Mouse (Mus musculus): ENCODE data around the gene A830031A19Rik.

The A830031A19Rik gene

DNA sequence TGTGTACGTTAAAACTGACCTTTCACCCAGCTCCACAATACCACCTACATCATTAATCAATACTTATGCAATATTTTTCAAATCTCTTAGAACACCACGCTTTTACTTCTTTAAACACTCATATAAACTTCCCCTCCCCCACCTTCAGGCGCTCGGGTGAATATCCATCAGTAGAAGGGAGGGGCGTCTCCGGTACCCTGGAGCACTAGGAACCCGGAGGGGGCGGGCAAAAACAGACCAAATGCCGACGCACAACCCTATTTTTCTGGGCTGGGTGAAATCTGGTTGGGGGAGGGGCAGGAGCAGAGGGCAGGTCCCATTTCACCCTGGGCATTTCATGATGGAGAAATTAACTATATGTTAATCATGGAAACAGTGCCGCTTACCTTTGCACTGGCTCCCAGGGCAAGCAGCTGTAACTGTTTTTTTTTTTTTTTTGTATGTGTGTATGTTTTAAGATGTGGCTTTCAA lies at the start of gene A830031A19Rik:
TSS of gene A830031A19Rik (minus strand) at position 421 of the 471 bp plus-strand sequence.
- DNase-seq: no peak

DNA sequence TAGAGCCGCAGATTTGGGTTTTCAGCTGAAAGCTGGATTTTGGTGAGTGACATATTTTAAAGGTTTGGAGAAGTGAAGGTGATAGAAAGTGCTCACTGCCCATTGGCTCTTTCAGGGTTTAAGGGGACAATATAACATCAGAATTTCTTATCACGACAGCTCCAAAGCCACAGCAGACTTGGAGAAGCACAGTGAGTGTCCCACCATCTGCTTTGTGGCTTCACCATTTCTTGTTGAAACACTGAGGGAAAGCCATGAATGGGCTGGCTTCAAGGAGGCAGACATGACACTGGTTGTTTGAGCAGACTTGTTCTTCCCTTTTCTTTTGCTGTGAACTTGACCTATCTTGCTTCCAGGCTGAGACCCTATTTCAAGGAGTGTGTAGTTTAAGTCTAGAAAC lies 49.1 kb upstream of the A830031A19Rik start:
- no peak for DNase-seq

DNA sequence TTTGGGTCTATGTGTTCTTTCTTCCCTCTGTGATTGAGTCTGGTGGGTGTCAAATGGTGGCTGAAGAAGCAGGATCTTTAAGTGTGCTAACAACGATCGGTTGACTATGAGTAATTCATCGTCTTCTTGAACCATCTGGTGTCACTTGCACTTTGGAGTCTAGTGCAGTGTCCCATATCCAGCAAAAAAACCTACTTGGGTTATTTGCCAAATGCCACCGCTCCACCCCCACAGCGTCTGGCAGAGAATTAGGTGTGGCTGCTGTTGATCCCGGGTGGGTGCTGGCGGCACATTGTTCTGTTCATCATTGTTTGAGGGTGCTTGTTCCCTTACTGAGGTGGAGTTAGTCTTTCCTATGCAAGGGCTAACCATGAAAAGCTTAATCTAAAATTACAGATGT lies 48.0 kb upstream of the A830031A19Rik start:
- no peak for DNase-seq

DNA sequence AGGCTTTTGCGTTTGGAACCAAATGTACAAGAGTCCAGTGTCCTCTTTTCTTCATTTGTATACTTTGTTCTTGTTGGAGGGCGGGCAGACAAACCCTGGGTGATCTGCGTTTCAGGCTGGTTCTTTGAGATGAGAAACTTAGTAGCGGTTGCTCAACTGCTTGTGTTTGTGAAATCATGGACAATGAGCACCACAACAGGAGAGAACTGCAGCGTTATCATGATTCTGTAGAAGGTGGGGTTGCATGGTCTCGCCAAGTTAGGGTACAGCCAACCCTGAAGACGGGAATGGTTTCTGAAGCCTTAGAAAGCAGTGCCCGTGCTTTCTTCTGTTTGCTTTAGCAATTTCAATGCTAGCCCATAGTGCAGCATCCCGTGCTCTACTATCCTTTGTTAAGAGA lies 46.3 kb upstream of the A830031A19Rik start:
- DNase-seq: no peak

DNA sequence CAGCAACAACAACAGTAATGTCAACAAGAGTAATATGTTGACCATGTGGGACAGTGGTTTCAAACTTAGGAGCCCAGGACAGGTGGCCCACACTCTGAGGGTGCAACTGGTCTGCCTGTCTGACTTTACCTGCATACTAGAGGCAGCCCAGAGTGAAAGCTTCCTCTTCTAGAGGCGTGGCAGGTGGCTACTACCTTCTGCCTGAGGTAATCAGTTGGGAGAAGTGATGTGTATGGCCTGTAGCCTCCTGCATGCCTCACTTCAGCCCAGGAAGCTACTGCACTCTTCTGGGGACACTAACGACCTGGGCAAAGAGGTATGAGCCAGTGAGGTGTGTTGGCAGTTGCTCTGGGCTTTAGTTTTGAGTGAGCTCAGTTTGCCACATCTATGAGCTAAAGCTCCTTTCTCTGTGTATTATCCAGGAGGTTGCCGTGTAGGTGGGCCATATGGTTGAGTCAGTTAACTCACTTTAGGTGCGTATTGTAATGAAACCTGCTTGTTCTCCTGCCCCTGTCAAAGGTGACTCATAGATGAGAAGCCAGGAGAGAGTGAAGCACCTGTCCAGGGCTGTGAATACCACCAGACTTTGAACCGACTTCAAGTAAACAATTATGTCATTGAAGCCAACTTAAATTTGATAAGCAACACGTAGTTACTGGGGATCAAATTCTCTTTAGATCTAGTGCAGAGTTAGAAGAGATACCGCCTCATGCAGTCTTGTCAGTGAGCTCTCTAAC lies 41.9 kb upstream of the A830031A19Rik start:
- DNase-seq: no peak

DNA sequence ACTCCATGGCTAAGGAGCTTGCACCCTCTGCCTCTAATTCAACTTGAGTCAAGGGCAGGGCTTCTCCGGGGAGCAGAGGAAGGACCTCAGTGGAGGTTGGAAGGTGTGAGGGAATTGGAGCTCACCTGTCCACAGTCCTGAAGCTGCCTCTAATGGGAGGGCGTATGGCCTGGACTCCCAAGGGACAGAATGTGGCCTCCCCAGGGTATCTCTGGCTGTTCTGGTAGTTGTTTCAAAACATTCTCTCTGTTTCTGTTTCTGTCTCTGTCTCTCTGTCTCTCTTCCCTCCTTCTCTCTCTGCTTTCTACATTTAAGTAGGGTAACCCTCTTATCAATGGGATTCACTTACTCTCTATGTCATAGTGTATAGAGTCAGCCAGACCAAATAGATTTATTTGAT lies 41.2 kb upstream of the A830031A19Rik start:
- no peak for DNase-seq

DNA sequence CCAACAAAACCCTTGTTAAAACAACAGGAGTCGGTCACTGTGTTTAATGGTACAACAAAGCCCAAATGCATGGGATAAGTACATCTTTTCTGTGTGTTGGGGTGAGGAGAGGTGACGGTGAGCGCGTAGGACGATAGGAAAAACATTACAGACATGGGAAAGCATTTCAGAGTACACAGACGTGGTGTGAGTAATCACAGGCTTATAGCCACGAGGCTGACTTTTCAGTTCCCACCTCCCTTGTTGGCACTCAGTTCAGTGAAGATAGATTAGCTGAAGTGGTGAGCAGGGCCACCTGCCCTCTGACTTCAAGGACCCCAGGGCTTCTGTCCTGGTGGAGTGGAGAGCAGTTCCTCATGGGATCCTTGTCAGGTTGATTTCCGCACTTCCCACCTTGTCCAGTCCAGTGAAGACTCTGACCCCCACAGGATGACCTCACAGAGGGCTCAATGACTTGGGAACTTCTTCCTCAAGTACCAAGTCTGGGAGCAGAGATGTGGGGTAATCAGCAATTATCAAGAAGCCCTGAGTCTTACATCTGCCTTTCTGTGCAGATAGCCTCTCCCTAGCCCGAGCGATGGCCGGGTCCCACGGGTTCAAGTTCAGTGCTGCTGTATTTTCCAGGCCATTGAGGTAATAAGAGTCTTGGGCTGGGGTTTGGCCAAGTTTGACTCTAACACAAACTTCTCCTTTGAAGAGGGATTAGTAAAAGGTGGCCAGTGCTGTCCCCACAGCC lies 40.3 kb upstream of the A830031A19Rik start:
- DNase-seq: no peak

DNA sequence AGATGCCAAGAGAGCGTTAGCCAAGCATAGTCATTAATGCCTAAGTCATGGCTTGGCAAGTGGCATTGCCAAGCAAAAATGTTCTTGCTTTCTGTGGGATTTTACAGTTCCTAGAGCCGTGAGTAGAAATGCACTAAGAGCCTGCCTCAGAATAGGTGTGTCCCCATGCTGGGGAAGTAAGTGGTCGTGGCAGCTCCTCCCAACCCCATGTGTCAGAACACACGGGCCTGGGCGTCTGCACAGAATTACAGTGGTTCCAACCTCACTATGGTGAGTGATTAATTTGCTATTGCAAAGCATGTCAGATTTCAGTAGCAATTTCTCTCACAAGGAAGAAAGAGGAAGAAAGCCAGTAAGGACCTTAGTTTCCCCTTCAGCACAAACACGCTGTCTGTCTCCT lies 36.9 kb upstream of the A830031A19Rik start:
- no peak for DNase-seq

DNA sequence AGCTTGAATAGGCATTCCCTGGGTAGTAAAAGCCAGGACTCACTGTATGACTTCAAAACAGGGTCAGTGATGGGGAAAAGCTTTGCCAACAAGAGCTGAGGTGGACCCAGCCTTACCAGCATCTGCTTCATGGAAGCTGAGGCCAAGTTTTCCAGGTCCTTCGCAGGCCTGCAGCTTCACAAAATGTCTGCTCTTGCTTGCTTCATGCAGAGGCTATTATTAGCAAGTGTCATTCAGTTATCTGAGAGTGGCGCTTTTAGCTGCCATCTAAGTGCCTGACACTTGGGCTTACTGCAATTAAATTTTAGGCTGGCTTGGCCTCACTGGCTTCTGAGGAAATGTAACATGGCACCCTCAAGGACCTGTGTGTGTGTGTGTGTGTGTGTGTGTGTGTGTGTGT lies 35.3 kb upstream of the A830031A19Rik start:
- DNase-seq: no peak

DNA sequence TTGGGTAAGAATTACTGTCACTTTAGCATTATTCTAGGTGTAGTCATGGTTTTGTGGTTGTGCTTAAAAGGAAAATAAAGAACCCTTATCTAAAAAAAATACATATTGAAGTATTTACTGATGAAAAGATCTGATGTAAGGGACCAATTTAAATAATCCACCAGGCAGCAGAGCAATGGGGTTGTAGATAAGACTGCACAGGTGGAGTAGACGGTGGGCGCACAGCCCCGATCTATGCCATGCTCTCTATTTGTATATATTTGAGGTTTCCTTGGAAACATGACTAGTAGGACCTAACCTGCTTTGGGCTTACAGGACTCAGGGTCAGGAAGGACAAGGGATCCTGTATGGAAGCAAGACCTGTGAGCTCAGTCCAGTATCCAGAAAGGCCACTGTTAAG lies 34.5 kb upstream of the A830031A19Rik start:
- no peak for DNase-seq

DNA sequence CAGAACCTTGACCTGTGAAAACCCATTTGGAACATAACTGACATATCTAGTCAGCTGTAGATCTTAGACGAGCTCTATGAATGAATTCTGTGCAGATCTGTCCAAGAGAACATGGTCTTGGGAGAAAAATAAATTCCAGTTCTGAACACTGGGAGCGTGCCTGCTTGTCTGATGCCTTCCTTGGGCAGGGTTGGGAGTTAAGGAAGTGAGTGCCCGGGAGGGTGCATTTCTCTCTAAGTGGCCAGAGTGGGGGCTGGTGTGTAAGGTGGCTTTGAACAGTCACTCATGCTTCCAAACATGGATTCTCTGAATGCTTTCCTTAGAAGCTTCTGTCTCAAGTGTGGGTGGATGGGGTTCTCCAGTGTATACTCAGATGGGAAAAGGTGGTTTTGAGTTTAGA lies 34.1 kb upstream of the A830031A19Rik start:
- no peak for DNase-seq

DNA sequence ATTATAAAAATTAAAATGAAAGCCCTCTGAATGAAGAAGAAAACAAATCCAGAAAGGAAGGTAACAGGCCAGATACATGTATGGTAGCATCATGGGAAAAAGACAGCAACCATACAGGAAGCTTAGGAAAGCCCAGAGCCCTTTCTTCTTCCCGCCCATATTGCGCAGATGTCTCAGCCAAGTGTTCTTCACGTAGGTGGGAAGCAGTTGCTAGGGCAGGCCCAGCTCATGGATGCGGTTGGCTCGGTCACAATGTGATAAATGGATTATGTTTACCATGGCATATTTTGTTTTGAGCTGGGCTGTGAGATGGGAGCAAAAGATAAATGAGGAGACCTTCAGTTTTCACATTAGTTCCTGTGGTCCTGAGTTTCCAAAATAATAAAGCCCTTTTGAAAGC lies 32.6 kb upstream of the A830031A19Rik start:
- no peak for DNase-seq

DNA sequence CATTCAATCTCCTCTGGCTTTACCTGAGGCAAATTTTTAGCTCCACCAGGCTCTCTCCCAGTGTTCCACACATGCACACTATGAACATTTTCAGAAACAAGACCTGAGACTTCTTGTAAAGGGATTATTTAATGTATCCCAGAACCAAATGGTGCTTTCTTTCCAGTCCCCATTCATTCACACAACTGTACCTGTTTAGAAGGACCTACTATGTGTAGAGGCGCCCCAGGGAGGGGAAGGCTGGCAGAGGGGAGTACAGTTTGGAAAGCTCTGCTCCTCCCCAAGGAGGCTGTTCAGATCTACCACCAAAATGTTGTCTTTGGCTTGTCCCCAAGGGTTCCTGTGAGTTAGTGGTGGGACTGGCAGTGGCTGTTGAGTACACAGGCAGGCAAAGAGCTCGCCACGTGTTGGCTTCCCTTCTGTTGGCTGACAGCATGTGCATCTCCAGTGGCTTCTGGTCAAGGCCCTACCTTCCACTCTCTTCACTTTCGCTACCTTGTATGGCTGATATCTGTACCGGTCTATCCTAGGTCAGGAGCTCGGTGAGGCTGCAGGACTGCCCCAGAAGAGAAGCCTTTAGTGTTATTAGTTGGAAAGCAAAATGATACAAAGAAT lies 28.4 kb upstream of the A830031A19Rik start:
- no peak for DNase-seq

DNA sequence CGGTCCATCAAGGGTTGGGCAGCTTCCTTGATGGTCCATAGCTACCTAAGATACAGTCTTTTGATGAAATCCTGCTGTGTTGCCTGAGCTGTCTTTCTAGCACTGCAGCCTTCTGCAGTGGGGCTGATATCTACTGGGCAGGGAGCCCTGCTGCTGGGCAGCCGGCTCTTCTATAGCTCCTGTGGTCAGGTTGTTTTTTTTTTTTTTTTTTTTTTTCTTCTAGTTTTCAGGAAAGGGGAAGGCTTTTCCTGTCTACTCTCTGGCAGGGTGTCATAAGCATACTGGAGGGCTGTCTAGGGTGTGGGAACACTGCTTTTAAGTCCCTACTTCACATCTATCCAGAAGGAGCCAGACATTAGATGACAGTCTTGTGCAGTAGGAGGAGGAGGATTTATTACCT lies 27.5 kb upstream of the A830031A19Rik start:
- DNase-seq: no peak

DNA sequence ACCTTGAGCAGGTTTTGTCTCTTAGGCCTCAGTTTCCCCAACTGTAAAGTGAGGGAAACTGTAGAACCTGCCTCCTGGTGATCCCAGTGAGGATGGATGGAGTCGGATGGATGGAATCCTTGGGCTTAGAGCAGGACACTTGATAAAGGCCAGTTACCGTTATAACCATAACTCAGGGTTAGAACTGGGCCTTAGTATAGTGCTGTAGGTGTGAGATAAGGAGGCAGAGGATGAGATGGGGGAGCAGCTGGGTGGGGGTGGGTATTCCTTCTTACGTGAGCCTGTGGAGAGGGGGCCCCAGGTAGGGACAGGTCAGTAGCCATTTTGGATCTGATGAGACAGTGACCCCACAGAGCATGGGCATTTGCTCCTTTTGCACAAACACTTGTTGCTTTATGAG lies 26.8 kb upstream of the A830031A19Rik start:
- no peak for DNase-seq

DNA sequence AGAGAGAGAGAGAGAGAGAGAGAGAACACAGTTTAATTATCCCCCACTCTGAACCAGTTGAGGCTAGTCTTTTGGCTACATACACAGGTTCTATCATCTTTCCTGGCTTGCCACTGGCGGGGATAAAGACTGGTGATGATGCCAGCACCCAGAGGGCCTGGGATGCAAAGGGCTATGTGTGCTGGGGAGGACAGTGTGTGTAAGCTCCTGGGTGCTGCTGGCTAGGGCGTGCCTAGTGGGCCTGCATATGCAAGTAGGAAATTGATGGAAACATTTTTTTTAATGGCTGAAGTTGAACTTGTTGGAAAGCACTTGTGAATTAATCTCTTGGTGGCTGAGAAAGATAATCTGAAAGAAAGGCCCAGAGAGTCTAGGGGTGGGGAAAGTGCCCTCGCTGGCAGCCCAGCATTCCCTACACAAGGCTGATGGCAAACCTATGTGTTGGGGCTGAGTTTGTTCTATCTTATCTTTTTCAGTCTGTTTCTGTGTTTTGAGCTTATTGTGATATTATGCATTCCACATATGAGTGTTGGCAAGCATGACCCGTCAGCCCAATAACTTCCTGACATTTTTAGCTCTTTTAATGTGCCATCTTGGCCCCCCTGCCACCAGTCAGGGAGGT lies 25.7 kb upstream of the A830031A19Rik start:
- DNase-seq: no peak

DNA sequence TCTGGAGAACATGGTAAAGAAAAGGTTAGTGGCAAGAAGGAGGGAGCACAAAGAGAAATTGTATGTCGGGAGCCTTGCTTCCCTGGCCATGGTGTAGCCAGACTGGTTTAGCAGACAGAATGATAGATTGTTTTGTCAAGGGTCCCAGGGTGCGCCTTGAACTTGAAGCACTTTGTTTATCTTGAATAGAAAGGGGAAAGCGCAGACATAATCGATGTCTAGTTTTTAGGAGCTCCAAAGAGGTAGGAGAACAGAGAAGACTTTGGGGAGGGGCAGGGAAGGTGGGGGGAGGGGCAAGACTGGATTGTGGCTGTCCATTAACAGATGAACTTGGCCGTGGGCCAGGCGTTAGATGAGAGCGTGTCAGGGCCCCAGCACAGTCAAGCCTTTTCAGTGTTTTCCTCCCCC lies 25.0 kb upstream of the A830031A19Rik start:
- no peak for DNase-seq

DNA sequence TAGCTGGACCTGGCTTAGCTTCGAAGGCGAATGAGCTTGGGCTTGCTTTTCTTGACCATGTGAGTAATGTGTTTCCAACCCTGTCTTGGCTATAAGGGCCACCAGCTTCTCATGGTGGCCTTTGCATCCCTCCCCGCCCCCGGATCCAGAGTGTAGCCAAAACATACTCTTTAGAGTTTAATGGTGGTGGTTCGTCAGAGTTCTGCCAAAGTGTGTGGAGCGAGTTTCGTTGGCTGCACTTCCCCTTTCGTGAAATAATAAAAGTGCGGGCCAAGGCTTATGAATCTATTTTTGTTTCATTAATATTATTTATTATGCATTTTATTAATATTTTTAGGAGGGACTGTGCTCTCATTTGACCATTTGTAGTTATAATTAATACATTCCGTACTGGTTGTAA lies 24.4 kb upstream of the A830031A19Rik start:
- DNase-seq: no peak

DNA sequence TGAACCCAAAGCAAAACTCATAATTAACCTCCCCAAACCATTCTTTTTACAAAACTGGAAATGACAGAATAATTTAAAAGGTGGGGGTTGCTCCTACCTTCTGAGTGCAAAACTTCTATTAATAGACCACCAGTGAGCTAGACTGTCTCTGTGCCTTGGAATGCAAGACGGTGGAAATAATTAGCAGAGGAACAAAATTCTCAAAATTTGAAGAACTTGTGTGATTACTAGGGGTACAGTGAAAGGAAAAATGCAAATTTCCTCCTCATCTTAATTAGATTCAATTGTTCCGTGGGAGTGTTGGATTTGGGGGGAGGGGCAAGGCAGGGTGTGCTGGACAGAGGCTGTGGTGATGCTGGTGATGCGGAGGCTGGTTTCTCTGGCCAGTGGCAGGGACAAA lies 23.8 kb upstream of the A830031A19Rik start:
- DNase-seq: no peak

DNA sequence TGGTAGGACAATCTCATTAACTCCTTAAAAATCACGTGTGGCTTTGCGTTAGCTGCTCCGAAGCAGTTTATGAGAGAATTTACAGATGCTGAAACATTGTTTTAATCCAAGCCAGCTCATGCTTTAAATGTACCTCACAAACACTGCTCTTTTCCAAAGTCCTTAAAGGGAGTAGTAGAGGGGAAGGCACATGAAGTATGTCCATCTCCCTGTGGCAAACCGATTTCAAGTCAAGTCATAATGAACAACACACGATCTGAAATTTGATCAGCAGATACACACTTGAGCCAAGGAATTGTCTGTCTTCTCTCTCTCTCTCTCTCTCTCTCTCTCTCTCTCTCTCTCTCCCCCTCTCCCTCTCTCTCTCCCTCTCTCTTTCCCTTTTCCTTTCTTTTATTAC lies 23.2 kb upstream of the A830031A19Rik start:
- no peak for DNase-seq

DNA sequence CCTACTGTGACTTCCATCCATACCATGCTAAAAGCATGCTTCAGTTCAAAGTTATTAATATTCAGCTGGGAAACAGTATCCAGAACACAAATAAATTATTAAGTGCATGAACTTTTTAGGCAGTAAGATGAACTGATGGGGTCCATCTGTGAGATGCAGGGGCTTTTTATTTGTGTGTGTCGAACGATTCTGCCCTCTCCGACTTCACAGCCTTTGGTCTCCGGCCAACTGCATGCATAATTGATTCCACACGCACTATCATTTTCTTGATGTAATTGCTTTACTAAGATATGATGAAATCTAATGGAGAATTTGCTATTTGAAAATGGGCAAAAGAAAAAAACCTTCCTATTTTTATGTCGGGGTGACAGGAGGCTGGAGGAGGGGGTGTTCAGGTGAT lies 22.2 kb upstream of the A830031A19Rik start:
- no peak for DNase-seq

DNA sequence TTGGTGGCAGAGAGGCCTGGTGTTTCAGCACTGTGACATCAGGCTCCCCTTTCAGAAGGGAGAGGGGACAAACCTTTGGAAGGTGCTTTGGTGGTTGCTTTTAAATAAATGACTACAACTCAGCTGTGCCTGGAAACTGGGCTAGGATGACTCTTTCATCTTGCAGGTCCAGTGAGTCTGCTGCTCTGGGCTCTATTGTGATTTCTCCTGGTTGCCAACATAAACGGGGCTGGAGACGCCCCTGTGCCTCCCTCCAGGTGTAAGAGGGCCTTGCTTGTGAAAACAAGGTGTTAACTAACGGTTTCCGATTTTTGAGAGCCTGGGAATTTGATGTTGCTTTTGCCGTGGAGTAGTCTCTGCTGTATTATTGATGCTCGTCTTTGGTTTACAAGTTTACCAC lies 21.6 kb upstream of the A830031A19Rik start:
- DNase-seq: no peak

DNA sequence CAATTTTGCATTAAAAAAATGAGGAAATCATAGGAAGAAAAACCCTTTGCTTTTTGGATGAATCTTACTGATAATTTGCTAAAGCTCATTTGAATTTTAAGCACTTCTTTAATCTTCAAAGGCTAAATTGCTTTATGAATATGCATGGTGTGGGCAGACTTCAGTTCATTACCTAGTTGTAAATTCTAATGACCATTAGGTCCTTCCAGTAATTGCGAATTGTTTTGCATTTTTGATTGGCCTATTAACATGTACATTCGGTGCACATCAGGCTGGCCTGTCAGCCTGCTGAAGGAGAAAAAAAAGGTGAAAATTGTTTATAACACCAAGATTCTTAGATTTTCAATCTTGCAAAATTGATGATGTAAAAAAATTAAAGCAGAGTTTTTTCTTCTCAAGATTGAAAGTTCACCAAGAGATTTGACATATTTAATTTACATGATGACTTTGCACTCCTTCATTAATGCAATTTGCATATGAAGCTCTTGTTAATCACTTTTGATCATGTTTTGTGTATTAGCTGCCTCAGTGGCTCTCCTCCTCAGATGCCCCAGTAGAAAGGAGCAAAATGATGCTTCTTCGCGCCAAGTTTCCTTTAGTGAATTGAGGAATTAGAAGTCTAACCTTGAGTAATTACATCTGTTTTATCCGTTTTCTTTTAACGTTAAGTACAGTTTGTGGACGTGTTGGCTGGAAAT lies 21.0 kb upstream of the A830031A19Rik start:
- DNase-seq: no peak

Data from cerebellum, adult 18-20 months (tissue).